Mouse (Mus musculus): ENCODE measurements around the gene Shmt2. TPM values are rescaled to one million over a fixed set of nuclear protein-coding genes. Genes with fewer than 3 reads are reported as not detected.

Gene Shmt2
- total RNA-seq, 2 experiments from 2014 or later = 43.7 to 45.1 TPM

- DNase-seq = no peak
Observed at GRCm38 (mm10) chr10:127475175-127475574, 47.1 kb downstream of the Shmt2 start.

GRCm38 (mm10) chr10:127472722-127473121 lies 49.5 kb downstream of the Shmt2 start:
- DNase-seq = no peak

GRCm38 (mm10) chr10:127471281-127471988 lies 50.8 kb downstream of the Shmt2 start:
- DNase-seq = peak; percentile 11

Other genes with a start within 250 kb of the Shmt2 start
- gene Mbd6, start 233.4 kb downstream of the Shmt2 start, total RNA-seq (2021) = 10 to 100 TPM; 41.7 to 43.2 TPM
- gene Mars, start 210.7 kb downstream of the Shmt2 start, total RNA-seq (2021) = 10 to 100 TPM; 49.6 to 50.1 TPM
- 1 to 10 TPM; 2.0 to 2.9 TPM for gene Arhgap9, start 200.5 kb downstream of the Shmt2 start, total RNA-seq (2021)
- gene Gli1, start 180.5 kb downstream of the Shmt2 start, total RNA-seq (2021) = 1 to 10 TPM; 4.0 to 4.1 TPM
- gene Inhbe, start 168.0 kb downstream of the Shmt2 start, total RNA-seq (2021) = not detected
- gene Inhbc, start 152.0 kb downstream of the Shmt2 start, total RNA-seq (2021) = not detected
- 100 to 1,000 TPM; 115 to 116 TPM for gene R3hdm2, start 142.1 kb downstream of the Shmt2 start, total RNA-seq (2021)
- gene Stac3, start 20.8 kb downstream of the Shmt2 start, total RNA-seq (2021) = 1 to 10 TPM; 1.8 to 1.9 TPM
- 10 to 100 TPM; 34.2 to 34.9 TPM for gene Ndufa4l2, start 7.5 kb downstream of the Shmt2 start, total RNA-seq (2021)
- under 1 TPM; 0.83 to 0.97 TPM for gene Nxph4, start 12.1 kb upstream of the Shmt2 start, total RNA-seq (2021)
- 10 to 100 TPM; 68.8 to 73.0 TPM for gene Lrp1, start 98.7 kb upstream of the Shmt2 start, total RNA-seq (2021)
- 10 to 100 TPM; 41.7 to 42.1 TPM for gene Stat6, start 120.5 kb upstream of the Shmt2 start, total RNA-seq (2021)
- 1 to 10 TPM; 8.9 TPM for gene Nemp1, start 144.5 kb upstream of the Shmt2 start, total RNA-seq (2021)
- gene Nab2, start 146.1 kb upstream of the Shmt2 start, total RNA-seq (2021) = 10 to 100 TPM; 13.5 to 14.9 TPM
- under 1 TPM; 0.10 to 0.36 TPM for gene Myo1a, start 182.7 kb upstream of the Shmt2 start, total RNA-seq (2021)
- gene Tac2, start 202.0 kb upstream of the Shmt2 start, total RNA-seq (2021) = not detected
- gene Zbtb39, start 217.1 kb upstream of the Shmt2 start, total RNA-seq (2021) = 1 to 10 TPM; 9.6 to 9.8 TPM
- 1 to 10 TPM; 5.6 to 6.8 TPM for gene Gpr182, start 229.3 kb upstream of the Shmt2 start, total RNA-seq (2021)
- under 1 TPM; 0.14 TPM for gene Rdh1, start 237.3 kb upstream of the Shmt2 start, total RNA-seq (2021)
- under 1 TPM in 1 of 2 experiments, not detected in 1; 0.14 TPM for gene Rdh16f1, start 237.3 kb upstream of the Shmt2 start, total RNA-seq (2021)

All from heart, postnatal 4 days (tissue).